Mouse (Mus musculus) heart, embryonic 11.5 days (tissue): Measurements from ENCODE around the gene Tbc1d14. TPM values are rescaled to one million over a fixed set of nuclear protein-coding genes. Genes with fewer than 3 reads are reported as not detected.

Source experiments
- ATAC-seq: fragments of 200-750 bp; cut with Nextera tagmentation; replicated peaks from 2 replicates; pipeline ENCODE4 v1.8.0; 2017; ENCODE audit warnings: moderate library complexity; ENCODE audit not compliant: insufficient number of reproducible peaks, low FRiP score, low TSS enrichment
- H3K27ac ChIP-seq: fragments of 300-500 bp; sonication (generic); 2 replicates; pipeline ENCODE4 v1.5.1; 2014; ENCODE audit warnings: mild to moderate bottlenecking, low read depth, low read length
- H3K27me3 ChIP-seq: fragments of 300-500 bp; sonication (generic); 2 replicates; pipeline ENCODE4 v1.6.1; 2014; ENCODE audit warnings: mild to moderate bottlenecking, low read length, mixed read lengths; ENCODE audit not compliant: control insufficient read depth, insufficient read depth
- H3K36me3 ChIP-seq: fragments of 300-500 bp; sonication (generic); 2 replicates; pipeline ENCODE4 v1.6.1; 2014; ENCODE audit warnings: mild to moderate bottlenecking, low read length, moderate library complexity, mixed read lengths; ENCODE audit not compliant: control insufficient read depth, insufficient read depth
- H3K4me1 ChIP-seq: fragments of 300-500 bp; sonication (generic); 2 replicates; pipeline ENCODE4 v1.6.1; 2014; ENCODE audit warnings: low read length; ENCODE audit not compliant: control insufficient read depth, insufficient read depth
- H3K4me2 ChIP-seq: fragments of 300-500 bp; sonication (generic); 2 replicates; pipeline ENCODE4 v1.6.1; 2014; ENCODE audit warnings: mild to moderate bottlenecking, moderate library complexity
- H3K4me3 ChIP-seq: fragments of 300-500 bp; sonication (generic); 2 replicates; pipeline ENCODE4 v1.5.1; 2014; ENCODE audit warnings: low read depth, low read length
- H3K9ac ChIP-seq: fragments of 300-500 bp; sonication (generic); 2 replicates; pipeline ENCODE4 v1.6.1; 2014; ENCODE audit warnings: mild to moderate bottlenecking, low read depth, low read length, moderate library complexity
- H3K9me3 ChIP-seq: fragments of 300-500 bp; sonication (generic); replicated peaks from 2 replicates; pipeline ENCODE4 v1.6.1; 2016; ENCODE audit warnings: low read length; ENCODE audit not compliant: control insufficient read depth
- WGBS: fragments of 180-500 bp; shearing (Covaris S2); extraction: QIAGEN DNeasy Blood & Tissue Kit; methylation state at CpG from one replicate; pipeline ENCODE4 v1.1.7; 2014; ENCODE audit not compliant: insufficient replicate concordance; 5-methylcytosine and 5-hydroxymethylcytosine counted together
- polyA plus RNA-seq: library from polyadenylated mRNA; unstranded; fragments of >200 nt; fragmentation: Nextera tagmentation; extraction: Ambion mirVana; gene quantifications from 2 replicates; pipeline ENCODE4 v1.2.1, GENCODE M21; 2014

Tbc1d14 gene
- polyA plus RNA-seq, 1 experiment from 2014 or later = 19.8 TPM

- Histone ChIP-seq H3K9ac (no peak overlapping the region), H3K4me3 (no peak overlapping the region), H3K27ac (no peak overlapping the region), H3K4me2 (no peak overlapping the region), H3K4me1 (peaks cover 3% of the 10 kb centered on the region), H3K9me3 (no peaks in the 10 kb centered on the region), H3K36me3 (no peaks in the 10 kb centered on the region), H3K27me3 (peaks cover 28% of the 10 kb centered on the region)
- 41% methylated on average over 4 of the region's 4 CpGs for WGBS
- ATAC-seq = no peak
Measured at GRCm38 (mm10) chr5:36444611-36445010, 148.5 kb downstream of the Tbc1d14 start.

- Histone ChIP-seq H3K9me3 (no peaks in the 10 kb centered on the region), H3K27me3 (peaks cover 23% of the 10 kb centered on the region), H3K27ac (no peak overlapping the region), H3K4me2 (no peak overlapping the region), H3K4me3 (no peak overlapping the region), H3K4me1 (no peaks in the 10 kb centered on the region), H3K9ac (no peak overlapping the region), H3K36me3 (no peaks in the 10 kb centered on the region)
- ATAC-seq = no peak
- 68% methylated on average over 3 of the region's 3 CpGs for WGBS
Measured at GRCm38 (mm10) chr5:36440741-36441140, 152.3 kb downstream of the Tbc1d14 start.

Other genes with a start within 250 kb of the Tbc1d14 start
- 7.1 and 7.3 TPM in 2 replicates for gene Sorcs2, start 195.1 kb downstream of the Tbc1d14 start, polyA plus RNA-seq
- gene Grpel1, start 128.3 kb downstream of the Tbc1d14 start, polyA plus RNA-seq = 63.8 and 68.1 TPM in 2 replicates
- gene Tada2b, start 109.0 kb downstream of the Tbc1d14 start, polyA plus RNA-seq = 2.8 and 3.3 TPM in 2 replicates
- 0.25 and 0.44 TPM in 2 replicates for gene Ccdc96, start 108.7 kb downstream of the Tbc1d14 start, polyA plus RNA-seq
- gene D5Ertd579e, start 102.7 kb upstream of the Tbc1d14 start, polyA plus RNA-seq = 27.8 and 32.0 TPM in 2 replicates
- 20.0 and 20.1 TPM in 2 replicates for gene Bloc1s4, start 155.4 kb upstream of the Tbc1d14 start, polyA plus RNA-seq
- gene Mrfap1, start 203.5 kb upstream of the Tbc1d14 start, polyA plus RNA-seq = 420 and 433 TPM in 2 replicates
- 12.9 and 17.0 TPM in 2 replicates for gene Man2b2, start 237.4 kb upstream of the Tbc1d14 start, polyA plus RNA-seq